Mouse (Mus musculus) MEL (cell line): ENCODE data around the gene Eipr1. TPM values are rescaled to one million over a fixed set of nuclear protein-coding genes. Genes with fewer than 3 reads are reported as not detected.
A peak's percentile ranks its signal among the peaks of the same experiment; 100 is the strongest.

ENCODE experiments used
- DNase-seq: peaks from one replicate; pipeline ENCODE4 v3.0.0; 2011; ENCODE audit warnings: low read depth, low spot score
- H3K27ac ChIP-seq: 2 replicates; pipeline ENCODE4 v1.5.1; 2012; ENCODE audit warnings: low read depth, mild to moderate bottlenecking, control low read depth, low read length, moderate library complexity; ENCODE audit not compliant: control insufficient read depth
- H3K27me3 ChIP-seq, 2 experiments: fragments of 150-350 bp in 1 of 2; sonication (generic) in 1 of 2; 2 replicates each; pipeline ENCODE4 v1.6.1; 2012; ENCODE audit warnings: low read length in 2 of 2, mild to moderate bottlenecking in 2 of 2, improper control_type of control experiment in 1 of 2, moderate library complexity in 1 of 2; ENCODE audit not compliant: insufficient read depth in 2 of 2, control insufficient read depth in 1 of 2
- H3K36me3 ChIP-seq, 2 experiments: 2 replicates each; pipeline ENCODE4 v1.6.1; 2012 to 2014; ENCODE audit warnings: low read length in 2 of 2, improper control_type of control experiment in 1 of 2, inconsistent platforms in 1 of 2, mild to moderate bottlenecking in 1 of 2; ENCODE audit not compliant: insufficient read depth in 2 of 2, control insufficient read depth in 1 of 2
- H3K4me1 ChIP-seq, 2 experiments: fragments of 150-350 bp in 1 of 2; sonication (generic) in 1 of 2; 2 replicates each; pipeline ENCODE4 v1.6.1; 2012; ENCODE audit warnings: low read length in 2 of 2, improper control_type of control experiment in 1 of 2, mild to moderate bottlenecking in 1 of 2; ENCODE audit not compliant: insufficient read depth in 2 of 2, control insufficient read depth in 1 of 2
- H3K4me3 ChIP-seq, 2 experiments: fragments of 150-350 bp in 1 of 2; sonication (generic) in 1 of 2; 2 replicates each; pipeline ENCODE4 v1.5.1; 2012; ENCODE audit warnings: low read depth in 2 of 2, low read length in 2 of 2, mild to moderate bottlenecking in 2 of 2, moderate library complexity in 2 of 2, control low read depth in 1 of 2, improper control_type of control experiment in 1 of 2; ENCODE audit not compliant: control insufficient read depth in 1 of 2, insufficient read depth in 1 of 2
- H3K79me2 ChIP-seq: 2 replicates; pipeline ENCODE4 v1.6.1; 2012; ENCODE audit warnings: mild to moderate bottlenecking, low read length, moderate library complexity; ENCODE audit not compliant: control insufficient read depth, poor library complexity, insufficient read depth
- H3K9ac ChIP-seq: 2 replicates; pipeline ENCODE4 v1.6.1; 2012; ENCODE audit warnings: low read depth, mild to moderate bottlenecking, control low read depth, low read length, moderate library complexity; ENCODE audit not compliant: control insufficient read depth, poor library complexity, severe bottlenecking
- H3K9me3 ChIP-seq: fragments of 150-350 bp; sonication (generic); replicated peaks from 2 replicates; pipeline ENCODE4 v1.6.1; 2012; ENCODE audit warnings: mild to moderate bottlenecking, low read length, improper control_type of control experiment, moderate library complexity; ENCODE audit not compliant: insufficient read depth
- CHD2 ChIP-seq: IDR thresholded peaks from 2 replicates; pipeline ENCODE4 v1.6.1; 2011; ENCODE audit warnings: low read length, improper control_type of control experiment
- E2F4 ChIP-seq: IDR thresholded peaks from 2 replicates; pipeline ENCODE4 v1.6.1; 2011; ENCODE audit warnings: low read depth, low read length, improper control_type of control experiment, borderline replicate concordance
- ELF1 ChIP-seq: IDR thresholded peaks from 2 replicates; pipeline ENCODE4 v1.6.1; 2014; ENCODE audit warnings: low read depth, mild to moderate bottlenecking, inconsistent platforms, low read length, improper control_type of control experiment, moderate library complexity
- GABPA ChIP-seq: IDR thresholded peaks from 2 replicates; pipeline ENCODE4 v1.6.1; 2012; ENCODE audit warnings: low read depth, mild to moderate bottlenecking, inconsistent platforms, low read length, improper control_type of control experiment, moderate library complexity
- GATA1 ChIP-seq: IDR thresholded peaks from 2 replicates; pipeline ENCODE4 v1.6.1; 2011; ENCODE audit warnings: low read depth, low read length, improper control_type of control experiment
- HCFC1 ChIP-seq: IDR thresholded peaks from 2 replicates; pipeline ENCODE4 v1.6.1; 2012; ENCODE audit warnings: low read depth, mild to moderate bottlenecking, inconsistent platforms, low read length, improper control_type of control experiment, moderate library complexity
- MEF2A ChIP-seq: IDR thresholded peaks from 2 replicates; pipeline ENCODE4 v1.6.1; 2014; ENCODE audit warnings: low read depth, mild to moderate bottlenecking, inconsistent platforms, low read length, improper control_type of control experiment; ENCODE audit not compliant: poor library complexity, insufficient replicate concordance, severe bottlenecking; ENCODE audit errors: extremely low read depth
- MYB ChIP-seq: IDR thresholded peaks from 2 replicates; pipeline ENCODE4 v1.6.1; 2011; ENCODE audit warnings: mild to moderate bottlenecking, low read depth, low read length, improper control_type of control experiment
- POLR2A ChIP-seq, 2 experiments: IDR thresholded peaks; 2 replicates each; pipeline ENCODE4 v1.6.1; 2011 to 2012; ENCODE audit warnings: low read length in 2 of 2, mild to moderate bottlenecking in 2 of 2, control low read depth in 1 of 2, improper control_type of control experiment in 1 of 2, low read depth in 1 of 2, moderate library complexity in 1 of 2; ENCODE audit not compliant: control insufficient read depth in 1 of 2, insufficient read depth in 1 of 2, poor library complexity in 1 of 2
- POLR2AphosphoS2 ChIP-seq: IDR thresholded peaks from 2 replicates; pipeline ENCODE4 v1.6.1; 2011; ENCODE audit warnings: low read length, improper control_type of control experiment
- RCOR1 ChIP-seq: IDR thresholded peaks from 2 replicates; pipeline ENCODE4 v1.6.1; 2012; ENCODE audit warnings: low read depth, mild to moderate bottlenecking, inconsistent platforms, low read length, improper control_type of control experiment
- TAL1 ChIP-seq: IDR thresholded peaks from 2 replicates; pipeline ENCODE4 v1.6.1; 2012; ENCODE audit warnings: mild to moderate bottlenecking, inconsistent platforms, low read length, moderate library complexity, mixed read lengths
- TBP ChIP-seq: IDR thresholded peaks from 2 replicates; pipeline ENCODE4 v1.8.0; 2011; ENCODE audit warnings: low read depth, low read length, improper control_type of control experiment
- TCF12 ChIP-seq: IDR thresholded peaks from 2 replicates; pipeline ENCODE4 v1.6.1; 2014; ENCODE audit warnings: low read depth, mild to moderate bottlenecking, inconsistent platforms, low read length, improper control_type of control experiment, moderate library complexity
- USF1 ChIP-seq: IDR thresholded peaks from 2 replicates; pipeline ENCODE4 v1.6.1; 2014; ENCODE audit warnings: low read depth, mild to moderate bottlenecking, inconsistent platforms, low read length, improper control_type of control experiment, moderate library complexity
- USF2 ChIP-seq, 2 experiments: IDR thresholded peaks; 2 replicates each; pipeline ENCODE4 v1.6.1; 2011 to 2012; ENCODE audit warnings: improper control_type of control experiment in 2 of 2, low read length in 2 of 2, borderline replicate concordance in 1 of 2, inconsistent platforms in 1 of 2, low read depth in 1 of 2, mild to moderate bottlenecking in 1 of 2; ENCODE audit not compliant: insufficient read depth in 1 of 2
- ZKSCAN1 ChIP-seq: IDR thresholded peaks from 2 replicates; pipeline ENCODE4 v1.6.1; 2012; ENCODE audit warnings: low read depth, mild to moderate bottlenecking, inconsistent platforms, low read length, improper control_type of control experiment, moderate library complexity
- ZMIZ1 ChIP-seq: IDR thresholded peaks from 2 replicates; pipeline ENCODE4 v1.6.1; 2012; ENCODE audit warnings: low read depth, mild to moderate bottlenecking, inconsistent platforms, low read length, improper control_type of control experiment, moderate library complexity
- ZNF384 ChIP-seq: IDR thresholded peaks from 2 replicates; pipeline ENCODE4 v1.6.1; 2012; ENCODE audit warnings: low read depth, mild to moderate bottlenecking, inconsistent platforms, low read length, improper control_type of control experiment
- polyA plus RNA-seq, 2 experiments: library from polyadenylated mRNA; stranded (reverse) in 1 of 2; unstranded in 1 of 2; fragments of >175 nt in 1 of 2; fragments of >200 nt in 1 of 2; gene quantifications; 2 replicates each; pipeline versions ENCODE4 v1.2.1 to v1.2.4; 2012; ENCODE audit warnings: low replicate concordance in 2 of 2, low read depth in 1 of 2; ENCODE audit not compliant: insufficient read length in 2 of 2, insufficient read depth in 1 of 2, missing spikeins in 1 of 2
- total RNA-seq: library from RNA; depleted of rRNA; stranded (reverse); fragments of 300-350 nt; gene quantifications from 2 replicates; pipeline ENCODE4 v1.2.3, GENCODE M21; 2012

Eipr1 gene
- total and polyA plus RNA-seq, 3 experiments: 45.8 to 51.5 TPM; not detected in 1

GRCm38 (mm10) chr12:28795041-28795440 lies 43.4 kb downstream of the Eipr1 start:
- H3K4me1 ChIP-seq: no peaks in the 10 kb centered on the region
- H3K36me3 ChIP-seq: no peaks in the 10 kb centered on the region

DNA sequence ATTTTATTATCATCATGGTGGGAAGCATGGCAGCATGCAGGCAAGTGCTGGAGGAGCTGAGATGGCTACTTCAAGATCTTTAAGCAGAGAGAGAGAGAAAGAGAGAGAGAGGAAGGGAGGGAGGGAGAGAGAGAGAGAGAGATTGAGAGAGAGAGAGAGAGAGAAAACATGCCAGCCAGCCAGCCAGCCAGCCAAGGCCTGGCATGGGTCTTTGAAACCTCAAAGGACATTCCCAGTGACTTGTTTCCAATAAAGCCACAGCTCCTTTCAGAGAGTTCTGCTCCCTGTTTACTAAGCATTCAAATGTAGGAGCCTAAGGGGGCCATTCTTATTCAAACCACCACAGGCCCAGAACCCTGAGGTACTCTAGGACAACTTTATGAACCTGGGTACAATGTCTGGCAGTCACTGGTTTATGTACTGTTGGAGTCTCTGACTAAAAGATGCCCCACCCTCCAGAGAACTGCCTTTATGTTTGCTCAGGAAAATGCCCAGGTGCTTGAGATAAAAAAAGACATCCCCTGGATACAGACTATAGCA lies 45.3 kb downstream of the Eipr1 start:
- no peak overlapping the region for H3K27ac ChIP-seq
- no peaks in the 10 kb centered on the region for H3K79me2 ChIP-seq
- no peaks in the 10 kb centered on the region for H3K27me3 ChIP-seq
- TF ChIP-seq HCFC1 (no peak), TAL1 (no peak), E2F4 (no peak), POLR2A (IDR thresholded peaks at IDR 0.05; ENCODE audit: control insufficient read depth in 1 of 2, insufficient read depth in 1 of 2, low read depth in 1 of 2, low read length in 2 of 2, poor library complexity in 1 of 2) (no peak), USF2 (IDR thresholded peaks at IDR 0.05; ENCODE audit: borderline replicate concordance in 1 of 2, insufficient read depth in 1 of 2, low read depth in 1 of 2, low read length in 2 of 2) (no peak), MYB (no peak), USF1 (no peak), GABPA (no peak), POLR2AphosphoS2 (no peak), ZNF384 (no peak), ELF1 (no peak), ZMIZ1 (no peak), CHD2 (no peak), RCOR1 (no peak), TBP (no peak), ZKSCAN1 (no peak)
- DNase-seq: no peak
- no peaks in the 10 kb centered on the region for H3K4me1 ChIP-seq
- no peaks in the 10 kb centered on the region for H3K36me3 ChIP-seq
- H3K4me3 ChIP-seq: no peak overlapping the region
- no peaks in the 10 kb centered on the region for H3K9me3 ChIP-seq
- no peak overlapping the region for H3K9ac ChIP-seq

More at GRCm38 (mm10) chr12:28795041-28795440, 43.4 kb downstream of the Eipr1 start:
- Histone ChIP-seq H3K27me3 (no peaks in the 10 kb centered on the region), H3K79me2 (no peaks in the 10 kb centered on the region), H3K4me3 (no peak overlapping the region), H3K9ac (no peak overlapping the region), H3K9me3 (no peaks in the 10 kb centered on the region), H3K27ac (no peak overlapping the region)
- peak; percentile 19 for DNase-seq
- TF ChIP-seq MEF2A (no peak), ZMIZ1 (no peak), GATA1 (no peak), POLR2A (IDR thresholded peaks at IDR 0.05; ENCODE audit: control insufficient read depth in 1 of 2, insufficient read depth in 1 of 2, low read depth in 1 of 2, low read length in 2 of 2, poor library complexity in 1 of 2) (no peak), TCF12 (no peak)
